8 mouse cellular contexts compared by ENCODE assay signal in genomic region chr12:51058569-51058968, GRCm38 (mm10).
DNase-seq lines count a peak whose midpoint lies in the region; ATAC-seq and TF ChIP-seq lines count a peak whose summit lies in the region.

No protein-coding gene starts in this region.

- H3K27me3 ChIP-seq in heart, adult 2 months (ENCODE audit: control insufficient read depth, insufficient read depth, low read length), result no peaks in the 10 kb centered on the region
- H3K27me3 ChIP-seq in heart, embryonic 12.5 days (replicated peaks), result no peaks in the 10 kb centered on the region
- H3K27me3 ChIP-seq in neural tube, embryonic 12.5 days (replicated peaks), result no peaks in the 10 kb centered on the region

- H3K9ac ChIP-seq in heart, adult 2 months (ENCODE audit: low read depth, low read length), result no peak overlapping the region
- H3K9ac ChIP-seq in heart, embryonic 12.5 days, result peak overlapping the region; percentile 67
- H3K9ac ChIP-seq in neural tube, embryonic 12.5 days, result no peak overlapping the region

- TF ChIP-seq CTCF in heart, adult 2 months (IDR thresholded peaks at IDR 0.05), result no peak
- TF ChIP-seq CTCF in cortical plate, adult 2 months (IDR thresholded peaks at IDR 0.05; ENCODE audit: extremely low read depth, insufficient read depth, low read length), result no peak

- no peaks in the 10 kb centered on the region for H3K36me3 ChIP-seq in heart, adult 2 months (ENCODE audit: control insufficient read depth, insufficient read depth, low read length)
- H3K36me3 ChIP-seq in heart, embryonic 12.5 days, result no peaks in the 10 kb centered on the region
- no peaks in the 10 kb centered on the region for H3K36me3 ChIP-seq in neural tube, embryonic 12.5 days

- intact Hi-C loops in heart, adult 2 months (cut with DNase I), result no loop called here
- intact Hi-C loops in heart, postnatal 25 days (cut with DNase I), result no loop called here

- no peak for ATAC-seq in heart, embryonic 12.5 days (ENCODE audit: insufficient number of reproducible peaks, low FRiP score)
- ATAC-seq in neural tube, embryonic 12.5 days (ENCODE audit: low FRiP score, low read depth), result no peak
- ATAC-seq in granulocyte monocyte progenitor cell, adult 5-6 weeks (replicated peaks; ENCODE audit: poor library complexity, severe bottlenecking), result no peak

- no peak for TF ChIP-seq POLR2A in heart, adult 2 months (IDR thresholded peaks at IDR 0.05; ENCODE audit: insufficient read depth, low read depth, low read length)
- TF ChIP-seq POLR2A in cortical plate, adult 2 months (IDR thresholded peaks at IDR 0.05; ENCODE audit: extremely low read depth, insufficient read depth, low read length), result no peak

- H3K4me3 ChIP-seq in heart, adult 2 months, result peak overlapping the region; percentile 22; the same call in 1 of the 2 replicates
- H3K4me3 ChIP-seq in cortical plate, adult 2 months (ENCODE audit: insufficient read depth, low read length), result no peak overlapping the region
- peak overlapping the region; percentile 48 for H3K4me3 ChIP-seq in heart, embryonic 12.5 days
- H3K4me3 ChIP-seq in neural tube, embryonic 12.5 days, result no peak overlapping the region

- TF ChIP-seq EP300 in heart, adult 2 months (IDR thresholded peaks at IDR 0.05; ENCODE audit: insufficient read depth, low read depth, low read length), result no peak

- H3K27ac ChIP-seq in heart, adult 2 months, result no peak overlapping the region; the same call in 1 of the 2 replicates
- H3K27ac ChIP-seq in cortical plate, adult 2 months (ENCODE audit: insufficient read depth, low read length), result peak overlapping the region; percentile 27
- peak overlapping the region; percentile 73 for H3K27ac ChIP-seq in heart, embryonic 12.5 days (ENCODE audit: poor library complexity, severe bottlenecking)
- H3K27ac ChIP-seq in neural tube, embryonic 12.5 days, result no peak overlapping the region

- H3K4me2 ChIP-seq in heart, embryonic 12.5 days, result peak overlapping the region; percentile 72
- H3K4me2 ChIP-seq in neural tube, embryonic 12.5 days (replicated peaks), result peak overlapping the region; percentile 33

- DNase-seq in heart, adult 2 months, result peak; percentile 9 to 23
- no peak for DNase-seq in heart, postnatal 25 days (ENCODE audit: low spot score)
- DNase-seq in left cerebral cortex, adult 11 months (ENCODE audit: low spot score), result peak; percentile 18
- no peak for DNase-seq in thymus, adult 18-20 months

- H3K9me3 ChIP-seq in heart, embryonic 12.5 days (replicated peaks), result no peaks in the 10 kb centered on the region
- no peaks in the 10 kb centered on the region for H3K9me3 ChIP-seq in neural tube, embryonic 12.5 days

- no peaks in the 10 kb centered on the region for H3K79me2 ChIP-seq in heart, adult 2 months (replicated peaks; ENCODE audit: control insufficient read depth, insufficient read depth, low read length)

- H3K4me1 ChIP-seq in heart, adult 2 months (ENCODE audit: control insufficient read depth, insufficient read depth, low read length), result no peaks in the 10 kb centered on the region
- peaks cover 2% of the 10 kb centered on the region for H3K4me1 ChIP-seq in cortical plate, adult 2 months (ENCODE audit: control insufficient read depth, insufficient read depth, low read length)
- 0 out of 2 replicates have a peak, but pooled peaks cover 8% of the 10 kb centered on the region for H3K4me1 ChIP-seq in heart, embryonic 12.5 days (replicated peaks)
- no peaks in the 10 kb centered on the region for H3K4me1 ChIP-seq in neural tube, embryonic 12.5 days

- 12% methylated on average over 12 of the region's 12 CpGs for WGBS in heart, adult 2 months
- WGBS in heart, embryonic 12.5 days, result 13% methylated on average over 12 of the region's 12 CpGs
- 37% methylated on average over 12 of the region's 12 CpGs for WGBS in neural tube, embryonic 12.5 days

Comparison
In these comparisons a context has a peak if more than half of its experiments do, and no peak if none do; other contexts are left out.
1. DNase-seq: peak in heart, adult 2 months (2 of 2) and left cerebral cortex, adult 11 months (single experiment); none in heart, postnatal 25 days (single experiment) and thymus, adult 18-20 months (0 of 2).
2. H3K27ac ChIP-seq: peak in cortical plate, adult 2 months (single experiment) and heart, embryonic 12.5 days (single experiment); none in heart, adult 2 months (single experiment) and neural tube, embryonic 12.5 days (single experiment).
3. H3K4me3 ChIP-seq: peak in heart, adult 2 months (single experiment) and heart, embryonic 12.5 days (single experiment); none in cortical plate, adult 2 months (single experiment) and neural tube, embryonic 12.5 days (single experiment).